Mouse (Mus musculus) lung, postnatal 10 days (tissue): ENCODE results near the gene Anxa3.

ENCODE experiments used
- DNase-seq: peaks from one replicate; pipeline ENCODE4 v3.0.0; 2021

Gene Anxa3

DNA sequence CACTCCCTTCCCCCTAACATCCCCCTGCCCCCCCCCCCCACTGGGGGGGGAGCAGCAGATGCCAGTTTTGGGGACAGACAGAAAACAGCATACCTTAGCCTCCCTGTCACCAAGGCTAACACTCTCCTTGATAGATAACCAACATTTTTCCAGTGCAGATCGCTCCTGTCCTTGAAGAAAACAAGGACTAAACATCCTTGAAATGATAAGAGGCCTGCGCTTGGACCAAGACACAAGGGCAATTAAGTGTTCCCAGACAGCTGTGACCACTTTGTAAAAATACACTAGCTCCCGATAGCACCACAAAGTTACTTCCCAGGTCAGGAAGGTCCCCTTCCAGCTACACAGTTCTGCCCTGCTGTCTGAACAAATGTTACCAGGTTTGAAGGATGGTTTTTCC lies 55.2 kb downstream of the Anxa3 start:
- no peak for DNase-seq

DNA sequence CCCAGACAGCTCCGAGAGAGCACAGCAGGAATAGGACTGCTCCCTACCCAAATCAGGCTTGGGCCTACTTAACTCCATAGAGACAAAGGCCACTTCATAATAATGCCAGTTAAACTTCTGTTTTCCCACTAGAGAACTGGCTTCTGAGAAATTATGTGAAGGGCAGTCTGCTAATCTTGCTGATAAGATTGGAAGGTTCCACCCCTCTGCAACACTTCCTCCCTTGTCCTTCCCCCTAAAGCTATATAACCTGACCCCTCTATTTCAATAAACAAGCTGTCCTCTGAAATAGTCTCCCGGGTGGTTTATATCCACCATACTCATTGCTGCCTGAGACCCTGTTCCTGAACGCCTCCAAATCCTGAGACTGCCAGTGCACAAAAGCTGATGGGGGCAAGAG lies 56.1 kb downstream of the Anxa3 start:
- DNase-seq = no peak

DNA sequence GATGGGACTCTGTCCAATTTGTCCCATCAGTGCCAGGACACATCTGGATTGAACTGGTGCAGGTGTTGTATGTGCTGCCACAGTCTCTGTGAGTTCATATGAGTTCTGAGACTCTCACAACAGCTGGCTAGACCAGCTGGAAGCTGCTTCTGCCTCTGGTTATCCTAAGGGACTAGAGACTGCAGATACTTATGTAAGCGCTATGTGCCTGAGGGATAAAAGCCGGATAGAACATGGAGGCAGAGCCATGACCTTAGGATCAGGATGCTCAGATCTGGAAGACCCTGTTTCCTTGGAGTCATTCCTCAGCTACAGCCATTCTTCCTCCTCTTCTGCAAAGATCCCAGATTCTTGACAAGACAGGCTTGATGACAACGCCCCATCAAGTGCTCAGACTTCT lies 60.3 kb downstream of the Anxa3 start:
- DNase-seq = no peak

DNA sequence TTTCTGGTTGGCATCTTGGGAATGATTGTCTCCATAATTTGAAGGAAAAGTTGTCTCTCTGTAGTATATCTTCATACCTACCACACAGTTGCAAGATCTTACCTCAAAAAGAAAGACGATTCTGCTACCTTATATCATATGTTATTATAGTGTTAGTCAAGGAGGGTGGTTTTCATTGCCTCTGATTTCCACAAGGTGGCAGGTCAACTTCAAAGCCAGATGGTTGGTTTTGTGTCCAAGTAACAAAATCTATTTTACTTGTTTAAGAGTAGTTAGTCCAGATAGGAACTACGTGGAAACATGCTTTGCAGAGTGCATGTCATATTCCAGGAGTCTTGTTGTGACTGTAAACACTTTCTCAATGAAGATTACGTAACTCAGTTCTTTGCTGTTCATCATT lies 61.2 kb downstream of the Anxa3 start:
- DNase-seq = peak; percentile 33

DNA sequence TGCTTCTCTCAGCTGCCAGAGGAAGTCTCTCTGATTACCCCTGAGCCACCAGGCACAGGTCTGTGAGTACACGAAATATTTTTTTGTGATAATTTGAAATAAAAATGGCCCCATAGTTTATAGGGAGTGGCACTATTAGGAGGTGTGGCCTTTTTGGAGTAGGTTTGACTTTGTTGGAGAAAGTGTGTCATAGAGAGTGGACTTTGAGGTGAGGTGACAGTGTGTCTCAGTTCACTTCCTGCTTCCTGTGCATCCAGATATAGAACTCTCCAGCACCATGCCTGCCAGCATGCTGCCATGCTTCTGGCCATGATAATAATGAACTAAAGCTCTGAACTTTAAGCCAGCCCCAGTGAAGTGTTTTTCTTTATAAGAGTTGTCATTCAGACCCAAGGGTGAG lies 66.8 kb downstream of the Anxa3 start:
- no peak for DNase-seq

DNA sequence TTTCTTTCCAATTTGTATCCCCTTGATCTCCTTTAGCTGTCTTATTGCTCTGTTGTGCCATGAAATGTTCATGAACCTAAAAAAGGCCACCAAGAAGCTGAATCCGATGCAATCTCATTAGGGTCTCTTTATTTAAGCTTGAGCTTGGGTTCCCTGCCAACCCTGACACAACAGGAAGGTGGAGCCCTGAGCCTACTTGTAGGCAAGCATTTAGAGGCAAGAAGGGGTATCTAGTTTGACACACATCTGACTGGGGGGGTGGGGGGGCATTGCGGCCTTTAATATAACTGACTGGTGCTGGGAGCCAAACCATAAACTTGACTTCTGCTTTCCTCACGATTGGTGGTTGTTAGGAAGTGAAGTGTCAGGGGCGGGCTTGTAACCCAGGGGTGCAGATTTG lies 74.0 kb downstream of the Anxa3 start:
- no peak for DNase-seq

DNA sequence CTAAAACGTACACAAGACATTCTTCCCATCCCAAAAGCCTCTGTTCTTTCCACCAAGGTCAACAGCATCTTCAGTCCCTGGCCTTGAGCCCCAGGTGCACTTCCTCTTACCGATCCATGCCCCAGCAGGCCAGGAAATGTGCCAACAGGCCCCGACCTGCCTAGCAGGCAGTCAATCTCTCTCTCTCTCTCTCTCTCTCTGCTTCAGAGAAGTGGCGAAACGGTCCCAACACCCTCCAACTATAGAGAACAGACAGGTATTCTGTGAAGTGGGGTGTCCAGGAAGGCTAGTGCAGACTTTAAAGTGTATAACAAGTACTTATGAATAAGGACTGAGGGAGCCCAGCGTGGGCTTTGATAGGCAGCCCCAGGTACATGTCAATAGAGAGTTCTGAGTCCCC lies 75.8 kb downstream of the Anxa3 start:
- DNase-seq = peak; percentile 13

DNA sequence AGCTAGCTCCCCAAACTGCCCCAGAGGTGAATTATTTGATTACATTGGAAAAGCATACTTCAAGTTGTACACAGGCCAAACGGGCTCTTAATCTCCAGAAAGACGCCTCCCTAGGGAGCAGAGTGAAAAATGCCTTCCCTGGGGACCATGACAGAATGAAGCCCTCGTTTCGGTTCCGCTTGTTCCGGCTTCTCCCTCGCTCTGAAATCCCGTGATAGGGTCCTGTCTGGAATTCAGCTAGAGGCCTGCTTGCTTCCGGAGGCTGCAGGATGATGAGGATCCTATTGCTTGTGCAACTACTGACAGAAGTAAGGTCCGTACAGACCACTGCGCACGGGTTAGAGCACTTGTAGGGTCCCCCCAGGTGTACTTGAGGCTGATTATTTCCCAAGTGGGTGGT lies 77.9 kb downstream of the Anxa3 start:
- DNase-seq = peak; percentile 21

DNA sequence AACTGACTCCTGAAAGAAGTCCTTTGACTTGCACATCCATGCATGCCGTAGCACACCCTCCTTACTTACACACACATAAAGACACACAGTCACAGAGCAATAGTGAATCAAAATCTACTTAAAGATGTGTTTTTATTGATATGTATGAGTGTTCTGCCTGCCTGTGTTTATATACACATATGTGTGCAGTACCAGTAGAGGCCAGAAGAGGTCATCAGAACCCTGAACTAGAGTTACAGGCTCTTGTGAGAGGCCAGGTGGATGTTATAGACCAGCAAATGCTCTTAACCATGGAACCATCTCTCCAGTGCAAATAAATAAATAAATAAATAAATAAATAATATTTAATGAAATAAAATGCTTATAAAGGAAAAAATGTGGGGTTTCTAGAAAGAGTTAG lies 85.0 kb downstream of the Anxa3 start:
- DNase-seq = peak; percentile 52

DNA sequence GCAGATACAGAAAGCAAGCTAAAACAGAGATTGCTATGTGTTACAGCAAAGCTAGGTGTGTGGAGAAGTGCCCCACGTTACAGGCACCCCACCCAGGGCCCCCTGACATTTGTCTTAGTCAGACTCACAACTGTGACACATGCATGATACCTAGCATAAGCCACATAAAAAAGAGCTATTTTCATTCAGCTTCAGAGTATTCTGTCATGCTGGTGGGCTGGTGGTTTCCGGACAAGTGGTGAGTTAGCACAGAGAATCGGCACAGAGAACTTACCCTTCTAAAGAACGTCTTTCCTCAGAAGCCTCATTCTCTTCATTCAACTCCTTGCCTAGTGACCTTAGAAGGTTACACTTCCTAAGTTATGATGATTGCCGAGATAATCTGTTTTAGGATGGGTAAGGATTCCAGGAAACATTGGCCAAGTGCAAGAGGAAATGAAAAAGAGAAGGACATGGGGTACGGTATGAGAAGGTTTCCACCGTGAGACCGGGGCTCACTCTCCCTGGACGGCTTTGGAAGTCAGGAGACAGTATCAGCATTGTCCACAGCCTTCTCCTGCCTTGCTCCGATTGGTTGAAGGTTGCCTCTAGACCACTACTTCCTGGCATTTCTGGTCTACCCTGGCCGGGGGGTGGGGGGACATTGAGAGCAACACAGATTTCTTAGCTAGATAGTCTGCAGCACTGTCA lies 85.9 kb downstream of the Anxa3 start:
- DNase-seq = no peak

DNA sequence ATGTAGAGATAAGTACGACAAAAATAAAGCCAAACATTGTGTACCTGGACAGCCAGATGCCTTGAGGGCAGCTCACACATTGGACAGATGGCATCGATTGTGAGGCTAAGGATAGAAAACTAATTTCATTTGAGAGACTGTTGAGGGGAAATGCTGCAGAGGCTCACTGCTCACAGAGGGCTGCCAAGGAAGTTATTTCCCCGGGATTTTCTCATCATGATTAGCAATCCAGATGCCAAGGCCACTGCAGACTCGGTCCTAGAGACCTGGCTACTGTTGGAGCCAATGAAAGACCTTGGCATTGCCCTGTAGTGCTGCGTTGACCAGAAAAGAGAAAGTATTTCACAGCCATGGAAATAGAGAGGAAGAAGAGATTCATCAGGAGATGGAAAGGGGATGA lies 87.1 kb downstream of the Anxa3 start:
- DNase-seq = no peak

DNA sequence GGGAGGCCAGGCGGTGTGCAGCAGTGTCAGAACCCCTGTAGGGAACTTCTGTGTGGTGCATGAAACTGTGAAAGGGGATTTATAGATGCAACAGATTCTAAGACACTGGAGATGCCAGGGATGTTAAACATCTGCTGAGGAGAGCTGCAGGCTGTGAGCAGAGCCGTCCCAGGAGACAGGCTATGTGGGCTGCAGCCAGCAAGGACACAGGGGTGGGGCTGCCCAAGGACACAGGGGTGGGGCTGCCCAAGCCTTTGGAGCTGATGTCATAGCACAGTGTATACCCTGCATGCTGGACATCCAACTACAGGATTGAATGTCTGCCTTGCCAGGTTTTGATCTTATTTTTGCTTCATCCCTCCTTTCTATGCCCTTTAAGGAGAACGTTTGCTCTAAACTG lies 88.0 kb downstream of the Anxa3 start:
- DNase-seq = peak; percentile 53

DNA sequence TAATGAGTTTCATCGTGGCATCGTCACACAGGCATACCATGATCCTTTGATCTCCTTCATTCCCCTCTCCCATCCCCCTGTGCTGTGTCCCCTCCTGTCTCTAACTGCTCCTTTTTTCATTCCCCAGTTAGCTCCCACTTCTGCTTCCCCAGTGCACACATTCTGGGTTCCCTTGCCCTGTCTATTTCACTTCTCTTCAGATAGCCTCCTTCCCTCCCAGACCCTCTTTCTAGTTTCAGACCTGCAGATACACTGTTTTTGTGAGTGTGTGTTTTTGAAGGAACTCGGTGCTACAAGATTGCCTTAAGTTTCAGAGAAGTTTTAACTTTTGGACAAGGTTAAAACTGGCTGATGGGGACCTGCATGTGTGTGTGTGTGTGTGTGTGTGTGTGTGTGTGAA lies 88.5 kb downstream of the Anxa3 start:
- DNase-seq = no peak

DNA sequence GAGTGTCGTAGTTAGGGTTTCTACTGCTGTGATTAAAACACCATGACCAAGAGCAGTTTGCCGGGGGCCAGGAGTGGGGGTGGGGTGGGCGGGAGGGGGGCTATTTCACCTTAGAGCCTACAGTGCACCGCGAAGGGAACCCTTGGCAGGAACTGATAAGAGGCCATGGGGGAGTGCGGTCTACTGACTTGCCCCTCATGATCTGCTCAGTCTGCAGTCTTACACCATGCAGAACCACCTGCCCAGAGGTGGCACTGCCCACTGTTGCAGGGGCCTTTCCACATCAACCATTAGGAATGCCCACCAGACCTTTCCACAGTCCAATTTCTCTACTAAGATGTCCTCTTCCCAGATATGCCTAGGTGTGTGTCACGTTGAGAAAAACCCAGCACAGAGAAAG lies 92.1 kb downstream of the Anxa3 start:
- no peak for DNase-seq

DNA sequence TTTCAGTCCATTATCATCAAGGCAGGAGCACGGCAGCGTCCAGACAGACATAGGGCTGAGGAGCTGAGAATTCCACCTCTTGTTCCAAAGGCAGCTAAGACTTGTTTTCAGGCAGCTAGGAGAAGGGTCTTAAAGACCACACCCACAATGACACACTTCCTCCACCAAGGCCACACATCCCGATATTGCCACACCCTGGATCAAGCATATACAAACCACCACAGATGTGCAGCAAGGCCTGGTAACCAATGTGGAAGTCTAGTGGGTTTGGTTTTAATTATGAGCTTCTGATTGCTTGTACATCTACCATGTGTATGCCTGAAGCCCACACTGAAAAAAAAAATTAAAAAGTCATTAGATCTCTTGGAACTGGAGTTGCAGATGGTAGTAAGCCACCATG lies 95.3 kb downstream of the Anxa3 start:
- DNase-seq = no peak

DNA sequence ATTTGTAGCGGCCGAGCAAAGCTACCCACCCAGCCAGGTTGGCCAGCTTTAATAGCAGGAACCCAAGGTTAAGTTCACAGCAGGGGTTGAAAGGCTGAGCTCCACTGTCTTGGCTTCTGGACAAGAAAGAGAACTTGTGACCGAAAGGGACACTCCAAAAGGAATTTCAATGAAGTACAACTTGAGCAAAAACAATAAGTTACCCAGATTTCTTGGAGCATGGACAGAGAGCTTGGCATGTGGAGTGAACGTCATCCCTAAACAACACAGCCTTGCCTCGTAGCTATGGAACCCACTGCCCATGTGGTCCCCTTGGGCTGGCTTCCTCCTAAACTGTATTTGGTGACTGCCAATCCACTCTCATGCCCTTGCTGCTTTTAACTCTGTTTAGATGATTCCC lies 97.2 kb downstream of the Anxa3 start:
- no peak for DNase-seq
